Mouse (Mus musculus): Measurements from ENCODE around the gene Thra. TPM values are rescaled to one million over a fixed set of nuclear protein-coding genes. Genes with fewer than 3 reads are reported as not detected.
A peak's percentile ranks its signal among the peaks of the same experiment; 100 is the strongest.

Thra gene
- polyA plus RNA-seq, 1 experiment from 2014 or later = 106 TPM

DNA sequence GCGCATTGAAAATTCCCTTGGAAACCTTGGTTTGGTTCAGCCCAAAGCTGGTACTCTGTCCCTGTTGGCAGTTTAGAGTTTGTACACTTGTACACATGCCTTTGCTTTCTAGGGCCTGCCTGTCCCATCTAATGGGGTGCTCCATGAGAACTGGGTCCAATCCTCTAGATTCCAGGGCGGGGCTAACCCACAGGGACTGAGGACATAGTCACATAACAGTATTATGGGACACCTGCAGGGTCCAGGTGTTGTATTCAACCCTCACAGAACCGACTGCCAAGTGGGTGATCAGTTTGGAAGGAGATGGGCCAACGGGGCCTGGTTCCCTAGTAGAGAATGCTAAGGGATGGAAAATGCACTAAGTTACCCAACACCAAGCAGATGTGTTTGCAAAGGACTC lies 21.5 kb downstream of the Thra start:
- Histone ChIP-seq H3K4me1 (replicated peaks) (peaks cover 25% of the 10 kb centered on the region), H3K4me3 (replicated peaks) (no peak overlapping the region), H3K9me3 (no peaks in the 10 kb centered on the region), H3K9ac (replicated peaks) (no peak overlapping the region), H3K27me3 (no peaks in the 10 kb centered on the region), H3K27ac (no peak overlapping the region), H3K4me2 (replicated peaks) (no peak overlapping the region), H3K36me3 (peaks cover 82% of the 10 kb centered on the region)
- 92% methylated on average over 4 of the region's 4 CpGs for WGBS
- no peak for ATAC-seq

DNA sequence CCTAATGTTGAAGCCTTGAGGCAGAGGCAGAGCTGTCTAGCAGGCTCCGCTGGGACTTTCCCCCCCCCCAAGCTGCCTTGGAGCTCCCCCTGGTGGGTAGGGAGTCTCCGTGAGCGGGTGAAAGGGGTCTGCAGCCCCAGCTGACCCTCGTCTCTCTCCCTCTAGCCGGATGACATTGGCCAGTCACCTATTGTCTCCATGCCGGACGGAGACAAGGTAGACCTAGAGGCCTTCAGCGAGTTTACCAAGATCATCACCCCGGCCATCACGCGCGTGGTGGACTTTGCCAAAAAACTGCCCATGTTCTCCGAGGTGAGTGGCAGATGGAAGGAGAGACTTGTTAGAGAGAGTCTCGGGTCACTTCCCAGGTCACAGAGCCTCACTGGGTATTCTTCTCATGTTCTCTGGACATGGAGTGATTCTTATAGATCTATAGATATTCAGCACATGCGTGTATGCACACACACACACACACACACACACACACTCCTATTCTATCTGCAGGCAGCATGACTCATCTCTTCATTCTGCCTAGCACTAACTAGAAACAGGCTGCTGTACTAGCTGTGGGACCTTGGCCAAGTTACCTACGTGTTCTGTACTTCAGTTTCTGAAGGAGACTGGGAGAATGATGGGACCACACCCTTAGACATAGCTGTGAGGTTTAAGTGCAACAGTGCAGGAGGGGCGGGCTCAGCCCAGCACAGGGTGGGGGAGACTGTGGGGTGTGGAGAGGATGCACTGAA lies 22.5 kb downstream of the Thra start:
- Histone ChIP-seq H3K4me3 (replicated peaks) (no peak overlapping the region), H3K9me3 (no peaks in the 10 kb centered on the region), H3K9ac (replicated peaks) (no peak overlapping the region), H3K36me3 (peaks cover 73% of the 10 kb centered on the region), H3K27me3 (no peaks in the 10 kb centered on the region), H3K4me2 (replicated peaks) (no peak overlapping the region), H3K4me1 (replicated peaks) (peaks cover 35% of the 10 kb centered on the region), H3K27ac (no peak overlapping the region)
- WGBS = 65% methylated on average over 17 of the region's 17 CpGs
- ATAC-seq = no peak

DNA sequence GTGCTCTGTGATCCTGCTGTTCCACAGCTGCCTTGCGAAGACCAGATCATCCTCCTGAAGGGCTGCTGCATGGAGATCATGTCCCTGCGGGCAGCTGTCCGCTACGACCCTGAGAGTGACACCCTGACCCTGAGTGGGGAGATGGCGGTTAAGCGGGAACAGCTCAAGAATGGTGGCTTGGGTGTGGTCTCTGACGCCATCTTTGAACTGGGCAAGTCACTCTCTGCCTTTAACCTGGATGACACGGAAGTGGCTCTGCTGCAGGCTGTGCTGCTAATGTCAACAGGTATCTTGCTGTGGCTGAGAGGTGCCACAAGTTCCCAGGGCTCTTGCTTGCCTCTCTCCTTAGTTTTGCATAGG lies 23.0 kb downstream of the Thra start:
- Histone ChIP-seq H3K9me3 (no peaks in the 10 kb centered on the region), H3K36me3 (peaks cover 75% of the 10 kb centered on the region), H3K9ac (replicated peaks) (no peak overlapping the region), H3K4me3 (replicated peaks) (no peak overlapping the region), H3K27ac (no peak overlapping the region), H3K27me3 (no peaks in the 10 kb centered on the region), H3K4me2 (replicated peaks) (no peak overlapping the region), H3K4me1 (replicated peaks) (peaks cover 40% of the 10 kb centered on the region)
- ATAC-seq = no peak
- 87% methylated on average over 8 of the region's 8 CpGs for WGBS

DNA sequence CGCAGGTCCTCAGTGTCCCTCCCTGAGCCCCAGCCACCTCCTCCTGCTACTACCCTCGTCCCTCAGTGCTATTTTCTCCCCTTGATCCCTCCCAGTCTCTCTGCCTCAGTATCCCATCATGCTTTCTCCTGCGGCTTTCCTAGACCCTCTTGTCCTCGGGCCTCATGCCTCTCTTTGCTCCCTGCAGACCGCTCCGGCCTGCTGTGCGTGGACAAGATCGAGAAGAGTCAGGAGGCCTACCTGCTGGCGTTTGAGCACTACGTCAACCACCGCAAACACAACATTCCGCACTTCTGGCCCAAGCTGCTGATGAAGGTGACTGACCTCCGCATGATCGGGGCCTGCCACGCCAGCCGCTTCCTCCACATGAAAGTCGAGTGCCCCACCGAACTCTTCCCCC lies 23.7 kb downstream of the Thra start:
- Histone ChIP-seq H3K9ac (replicated peaks) (no peak overlapping the region), H3K4me1 (replicated peaks) (peaks cover 46% of the 10 kb centered on the region), H3K4me3 (replicated peaks) (no peak overlapping the region), H3K27ac (peak overlapping the region; percentile 30; the same call in 1 of the 2 replicates), H3K9me3 (no peaks in the 10 kb centered on the region), H3K27me3 (no peaks in the 10 kb centered on the region), H3K36me3 (peaks cover 74% of the 10 kb centered on the region), H3K4me2 (replicated peaks) (no peak overlapping the region)
- ATAC-seq = no peak
- WGBS = 88% methylated on average over 18 of the region's 18 CpGs

DNA sequence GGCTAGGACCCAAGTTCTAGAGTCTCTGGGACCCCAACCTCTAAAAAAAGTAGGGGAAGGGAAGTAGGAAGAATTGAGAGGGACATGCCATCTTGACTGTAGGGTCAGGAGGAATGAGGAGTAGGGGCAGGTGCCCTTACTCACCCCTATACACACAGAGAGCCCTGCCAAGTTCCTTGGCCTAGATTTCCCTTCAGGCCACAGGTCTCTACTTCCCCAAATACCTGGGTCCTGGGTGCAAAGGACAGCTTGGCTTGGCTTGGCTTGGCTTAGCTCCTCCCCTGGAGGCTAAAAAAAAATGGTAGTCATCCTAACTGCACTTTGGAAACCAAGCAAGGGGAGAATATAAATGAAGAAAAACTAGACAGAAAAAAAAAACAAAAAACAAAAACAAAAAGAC lies 24.3 kb downstream of the Thra start:
- H3K27me3 ChIP-seq = no peaks in the 10 kb centered on the region
- H3K36me3 ChIP-seq = peaks cover 77% of the 10 kb centered on the region
- no peak overlapping the region for H3K9ac ChIP-seq (replicated peaks)

DNA sequence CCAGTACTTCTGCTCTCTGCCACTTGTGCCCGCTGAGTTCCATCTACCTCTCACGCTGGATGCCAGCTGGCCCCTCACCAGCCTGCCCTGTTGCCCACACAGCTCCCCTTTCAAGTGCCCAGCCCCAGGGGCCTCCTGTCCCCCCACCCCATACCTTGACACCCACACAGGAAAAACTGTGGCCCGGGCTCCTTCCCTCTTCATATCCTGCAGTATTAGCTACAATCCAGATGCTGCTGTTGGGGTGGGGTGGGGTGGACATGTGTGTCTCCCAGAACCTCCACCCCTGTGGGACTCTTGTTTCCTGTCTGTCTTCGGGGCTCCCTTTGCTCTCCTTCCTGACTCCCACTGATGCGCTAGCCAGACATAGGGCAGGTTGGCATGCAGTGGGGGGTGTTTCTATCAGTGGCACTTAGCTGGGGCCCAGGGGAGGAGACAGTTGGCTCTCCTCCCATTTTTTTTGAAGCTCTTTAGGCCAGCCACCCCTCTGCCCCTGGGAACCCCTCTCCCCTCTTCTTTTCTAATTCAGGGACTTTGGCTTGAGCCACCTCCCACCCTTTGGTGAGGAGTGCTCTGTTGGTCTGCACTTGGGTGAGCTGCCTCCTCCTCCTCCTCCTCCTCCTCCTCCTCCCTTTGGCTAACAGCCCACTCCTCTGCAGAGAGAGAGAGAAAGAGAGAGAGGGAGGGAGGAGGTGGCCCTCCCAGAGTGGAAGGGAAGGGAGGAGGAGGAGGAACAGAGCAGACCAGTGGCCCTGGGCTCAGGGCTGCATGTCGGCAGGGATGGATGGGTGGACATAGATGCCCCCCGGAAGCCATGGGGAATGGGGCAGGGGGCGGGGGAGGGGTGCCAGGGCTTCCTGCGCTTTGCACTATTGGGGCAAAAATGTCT lies 25.2 kb downstream of the Thra start:
- WGBS = 54% methylated on average over 9 of the region's 9 CpGs
- H3K9me3 ChIP-seq = no peaks in the 10 kb centered on the region
- peak; percentile 15; the same call in 1 of the 2 replicates for ATAC-seq
- no peak overlapping the region for H3K4me3 ChIP-seq (replicated peaks)
- H3K27ac ChIP-seq = peak overlapping the region; percentile 81
- H3K27me3 ChIP-seq = no peaks in the 10 kb centered on the region
- H3K36me3 ChIP-seq = peaks cover 77% of the 10 kb centered on the region
- H3K4me1 ChIP-seq (replicated peaks) = peaks cover 46% of the 10 kb centered on the region
- H3K9ac ChIP-seq (replicated peaks) = peak overlapping the region; percentile 52; the same call in 1 of the 2 replicates
- H3K4me2 ChIP-seq (replicated peaks) = no peak overlapping the region

More for the DNA sequence above, 24.3 kb downstream of the Thra start:
- Histone ChIP-seq H3K4me1 (replicated peaks) (peaks cover 46% of the 10 kb centered on the region), H3K27ac (no peak overlapping the region), H3K4me3 (replicated peaks) (no peak overlapping the region), H3K9me3 (no peaks in the 10 kb centered on the region), H3K4me2 (replicated peaks) (no peak overlapping the region)
- no peak for ATAC-seq

DNA sequence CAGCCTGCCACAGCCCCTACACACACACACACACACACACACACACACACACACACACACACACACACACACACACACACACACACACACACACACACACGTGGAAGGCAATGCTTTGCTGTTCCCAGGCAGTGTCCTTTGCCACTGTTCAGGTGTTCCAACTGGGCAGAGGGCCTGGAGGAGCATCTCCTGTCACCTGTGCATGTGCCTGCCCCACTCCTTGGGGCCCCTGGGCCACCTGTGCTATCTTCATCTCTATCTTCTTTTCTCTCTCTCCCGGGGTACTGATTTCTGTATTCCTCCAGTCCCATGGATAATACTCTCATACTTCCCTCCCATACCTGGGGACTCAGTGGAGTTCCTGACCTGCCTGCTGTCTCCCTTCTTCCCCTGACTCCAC lies 25.9 kb downstream of the Thra start:
- peaks cover 76% of the 10 kb centered on the region for H3K36me3 ChIP-seq
- no peak overlapping the region for H3K4me3 ChIP-seq (replicated peaks)
- ATAC-seq = no peak
- WGBS = 56% methylated on average over 2 of the region's 2 CpGs
- peak overlapping the region; percentile 81 for H3K27ac ChIP-seq
- H3K9ac ChIP-seq (replicated peaks) = peak overlapping the region; percentile 39; the same call in 1 of the 2 replicates
- H3K27me3 ChIP-seq = no peaks in the 10 kb centered on the region
- no peaks in the 10 kb centered on the region for H3K9me3 ChIP-seq
- H3K4me2 ChIP-seq (replicated peaks) = no peak overlapping the region
- H3K4me1 ChIP-seq (replicated peaks) = peaks cover 46% of the 10 kb centered on the region

DNA sequence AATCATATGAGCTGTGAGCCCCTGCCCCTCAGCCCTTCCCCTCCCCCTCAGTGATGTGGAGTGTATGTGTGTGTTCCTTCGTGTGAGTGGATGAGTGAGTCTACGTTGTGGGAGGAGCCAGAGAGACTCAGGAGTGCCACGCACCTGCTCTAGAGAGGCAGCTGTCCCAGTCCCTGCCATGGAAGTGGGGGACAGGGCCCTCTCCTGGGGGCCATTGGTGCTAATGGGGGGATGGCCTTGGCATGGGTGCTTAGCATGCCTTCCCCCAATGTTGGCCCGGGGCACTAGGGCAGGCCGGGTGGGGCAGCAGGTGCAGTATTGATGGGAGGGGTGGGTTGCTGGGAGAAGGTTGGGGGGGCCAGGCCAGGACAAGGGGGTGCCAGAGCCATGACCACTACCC lies 26.4 kb downstream of the Thra start:
- ATAC-seq = 0 out of 2 replicates have a peak, but pooled peaks have one; percentile 22

DNA sequence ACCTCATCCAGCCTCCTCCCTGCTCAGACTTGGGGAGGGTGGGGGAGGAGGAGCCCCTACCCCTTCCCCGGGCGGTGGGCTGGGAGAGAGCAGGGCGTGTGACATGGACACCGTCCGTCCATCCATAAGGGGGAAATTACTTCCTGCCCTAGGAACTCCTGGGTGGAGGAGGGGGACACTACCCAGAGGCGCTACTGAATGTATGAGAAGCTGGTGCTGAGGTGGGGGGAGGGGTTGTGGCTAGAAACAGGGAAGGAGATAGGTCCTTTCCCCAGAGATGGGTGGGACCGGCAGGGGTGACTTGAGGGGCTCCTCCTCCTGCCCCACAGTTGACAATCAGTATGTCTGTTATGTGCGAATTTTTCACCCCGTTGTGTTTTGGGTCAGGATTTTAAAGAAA lies 26.8 kb downstream of the Thra start:
- WGBS = 15% methylated on average over 9 of the region's 9 CpGs
- H3K4me1 ChIP-seq (replicated peaks) = peaks cover 49% of the 10 kb centered on the region
- peaks cover 72% of the 10 kb centered on the region for H3K36me3 ChIP-seq
- H3K27me3 ChIP-seq = no peaks in the 10 kb centered on the region
- peak overlapping the region; percentile 39; the same call in 1 of the 2 replicates for H3K9ac ChIP-seq (replicated peaks)
- no peaks in the 10 kb centered on the region for H3K9me3 ChIP-seq
- ATAC-seq = peak; percentile 41
- peak overlapping the region; percentile 45 for H3K4me2 ChIP-seq (replicated peaks)
- no peak overlapping the region for H3K4me3 ChIP-seq (replicated peaks)
- H3K27ac ChIP-seq = peak overlapping the region; percentile 81

More for the DNA sequence above, 26.4 kb downstream of the Thra start:
- no peaks in the 10 kb centered on the region for H3K27me3 ChIP-seq
- H3K36me3 ChIP-seq = peaks cover 76% of the 10 kb centered on the region
- peak overlapping the region; percentile 45 for H3K4me2 ChIP-seq (replicated peaks)
- WGBS = 38% methylated on average over 5 of the region's 5 CpGs
- peaks cover 49% of the 10 kb centered on the region for H3K4me1 ChIP-seq (replicated peaks)
- peak overlapping the region; percentile 81 for H3K27ac ChIP-seq
- no peak overlapping the region for H3K4me3 ChIP-seq (replicated peaks)
- no peaks in the 10 kb centered on the region for H3K9me3 ChIP-seq
- peak overlapping the region; percentile 39; the same call in 1 of the 2 replicates for H3K9ac ChIP-seq (replicated peaks)

DNA sequence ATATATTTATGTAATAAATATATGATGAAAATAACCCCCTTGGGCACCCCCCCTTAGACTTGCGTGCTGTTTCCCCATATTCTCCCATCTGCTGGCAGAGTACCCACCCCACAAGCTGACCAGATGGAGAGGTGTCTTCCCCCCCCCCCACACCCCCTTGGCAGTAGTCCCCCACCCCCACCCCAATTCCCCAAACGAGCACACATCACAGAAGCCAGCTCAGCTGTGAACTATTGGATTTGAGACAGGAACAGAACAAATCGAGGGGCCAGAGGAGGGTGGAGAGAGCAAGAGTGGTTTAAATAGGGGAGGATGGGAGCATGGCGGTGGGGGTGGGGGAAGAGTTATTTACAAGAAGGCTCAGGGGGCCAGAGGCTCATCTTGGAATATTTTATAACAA lies 27.3 kb downstream of the Thra start:
- WGBS = 8% methylated on average over 4 of the region's 4 CpGs
- peaks cover 68% of the 10 kb centered on the region for H3K36me3 ChIP-seq
- peak overlapping the region; percentile 58; the same call in 1 of the 2 replicates for H3K9ac ChIP-seq (replicated peaks)
- H3K4me3 ChIP-seq (replicated peaks) = peak overlapping the region; percentile 17; the same call in 1 of the 2 replicates
- no peaks in the 10 kb centered on the region for H3K27me3 ChIP-seq
- H3K4me1 ChIP-seq (replicated peaks) = peaks cover 50% of the 10 kb centered on the region
- H3K27ac ChIP-seq = peak overlapping the region; percentile 81
- H3K9me3 ChIP-seq = no peaks in the 10 kb centered on the region
- H3K4me2 ChIP-seq (replicated peaks) = peak overlapping the region; percentile 45
- ATAC-seq = no peak

DNA sequence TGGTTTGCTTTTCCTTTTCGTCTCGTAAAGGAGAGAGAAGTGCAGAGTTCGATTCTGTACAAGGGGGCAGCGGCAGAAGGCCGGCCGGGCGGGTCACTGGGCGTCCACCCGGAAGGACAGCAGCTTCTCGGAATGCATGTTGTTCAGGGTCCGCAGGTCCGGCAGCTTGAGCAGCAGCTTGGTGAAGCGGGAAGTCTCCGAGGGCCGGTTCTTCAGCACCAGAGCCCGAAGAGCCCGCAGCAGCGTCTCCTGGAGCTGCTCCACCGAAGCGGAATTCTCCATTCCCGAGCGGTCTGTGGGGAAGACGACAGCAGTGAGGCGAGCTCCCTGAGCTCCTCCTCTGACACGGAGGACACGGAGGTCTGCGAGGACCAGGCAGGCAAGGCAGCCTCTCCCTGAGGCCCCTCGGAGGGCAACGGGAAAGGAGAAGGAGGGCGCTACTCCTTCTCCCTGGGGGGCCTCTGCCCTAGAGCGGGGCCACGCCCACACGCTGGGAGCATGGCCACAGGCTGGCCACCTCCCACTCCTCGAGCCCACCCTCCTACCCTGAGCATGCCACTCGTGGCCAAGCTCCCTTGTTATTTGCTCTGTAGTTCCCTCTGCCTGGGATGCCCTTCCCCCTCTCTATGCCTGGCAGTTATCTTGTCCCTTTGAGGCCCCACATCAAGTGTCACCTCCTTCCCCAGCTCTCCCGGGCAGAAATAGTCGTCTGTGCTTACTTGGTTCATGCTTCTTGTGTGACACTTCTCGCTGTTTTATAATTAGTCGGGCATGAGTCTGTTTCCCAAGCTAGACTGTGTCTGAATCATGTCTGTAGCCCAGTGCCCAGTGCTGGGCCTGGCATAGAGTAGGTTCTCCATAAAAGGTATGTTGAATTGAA lies 27.9 kb downstream of the Thra start:
- WGBS = 20% methylated on average over 39 of the region's 39 CpGs
- H3K4me3 ChIP-seq (replicated peaks) = peak overlapping the region; percentile 17; the same call in 1 of the 2 replicates

More for the DNA sequence above, 27.9 kb downstream of the Thra start:
- peaks cover 61% of the 10 kb centered on the region for H3K36me3 ChIP-seq
- H3K27me3 ChIP-seq = no peaks in the 10 kb centered on the region
- no peak for ATAC-seq
- no peaks in the 10 kb centered on the region for H3K9me3 ChIP-seq
- peaks cover 56% of the 10 kb centered on the region for H3K4me1 ChIP-seq (replicated peaks)
- peak overlapping the region; percentile 58; the same call in 1 of the 2 replicates for H3K9ac ChIP-seq (replicated peaks)
- H3K27ac ChIP-seq = peak overlapping the region; percentile 81
- peak overlapping the region; percentile 45 for H3K4me2 ChIP-seq (replicated peaks)

All from midbrain, embryonic 13.5 days (tissue).